Mouse (Mus musculus) mouse embryonic stem cell (cell line): ENCODE data around the gene 1190007I07Rik.

ENCODE experiments used
- in situ Hi-C, 2 experiments: fragments of 300-500 bp; cut with MboI; formaldehyde crosslinking; loops; 1 replicate in 1 of 2; 3 replicates in 1 of 2; pipeline ENCODE4 v1.14.3; 2019 to 2020; ENCODE audit warnings: low sequenced_read_pairs in 2 of 2, low pct_unique_long_range_greater_than_20kb in 1 of 2, mixed read lengths in 1 of 2; ENCODE audit not compliant: unreplicated experiment in 1 of 2

The 1190007I07Rik gene

DNA sequence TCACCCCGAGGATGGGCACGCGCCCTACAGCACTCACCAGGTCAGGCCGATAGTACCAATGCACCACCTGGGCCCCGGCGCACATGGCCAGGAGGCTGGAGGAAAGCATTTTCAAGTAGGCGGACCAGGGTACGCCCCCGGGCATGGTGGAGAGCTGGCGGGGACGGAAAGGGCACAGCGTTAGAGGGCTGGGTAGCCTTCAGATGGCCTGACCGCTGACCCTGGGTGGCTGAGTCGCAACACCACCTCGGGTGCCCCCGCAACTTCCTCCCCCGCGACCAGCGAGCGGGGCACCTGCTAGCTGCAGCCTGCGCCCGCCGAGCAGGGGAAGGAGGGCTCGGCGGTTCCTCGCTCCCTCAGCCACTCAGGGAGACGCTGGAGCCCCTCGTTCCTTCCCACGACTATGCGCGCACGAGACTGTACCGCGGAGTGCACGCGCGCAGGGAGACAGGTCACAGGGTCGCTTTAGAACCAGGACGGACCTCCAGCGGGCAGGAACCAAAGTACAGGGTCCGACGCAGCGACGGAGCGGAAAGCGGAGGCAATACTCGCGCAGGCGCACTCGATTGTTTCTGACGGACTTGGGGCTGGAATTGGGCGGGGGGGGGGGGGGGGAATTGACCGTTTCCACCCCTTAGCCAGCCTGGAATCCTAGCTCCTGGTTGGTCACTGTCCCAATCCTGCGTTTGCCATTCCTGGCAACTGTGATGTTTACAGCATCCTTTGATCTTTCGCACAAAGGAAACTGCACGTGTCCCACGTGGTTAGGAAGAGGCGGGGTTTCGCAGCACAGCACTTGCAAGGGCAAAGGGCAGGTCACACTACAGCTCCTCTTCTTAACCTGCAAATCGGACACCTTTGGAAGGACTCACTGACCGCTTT lies at the start of gene 1190007I07Rik:
Gene 1190007I07Rik (minus strand): TSS at position 558 of the 882 bp plus-strand sequence.
- in situ Hi-C loops = no loop called here

DNA sequence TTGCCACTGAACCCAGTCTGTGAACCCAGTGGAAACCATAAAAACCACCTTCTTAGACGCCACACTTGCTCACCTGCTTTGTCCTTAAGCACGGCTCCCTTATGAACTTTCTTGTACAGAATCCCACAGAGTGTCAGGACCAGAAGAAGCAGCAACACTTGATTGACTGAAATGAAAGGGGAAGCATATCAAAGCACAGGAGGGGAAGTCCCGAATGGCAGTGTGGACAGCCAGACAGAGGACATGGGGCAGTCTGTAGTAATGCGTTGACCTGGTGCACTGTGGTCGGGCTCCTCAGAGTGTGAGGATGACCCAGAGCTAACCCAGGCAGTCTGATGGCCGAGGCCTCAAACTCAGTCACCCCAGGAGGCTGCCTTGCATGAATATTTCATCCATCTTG lies 47.2 kb upstream of the 1190007I07Rik start:
- in situ Hi-C loops = no loop called here

DNA sequence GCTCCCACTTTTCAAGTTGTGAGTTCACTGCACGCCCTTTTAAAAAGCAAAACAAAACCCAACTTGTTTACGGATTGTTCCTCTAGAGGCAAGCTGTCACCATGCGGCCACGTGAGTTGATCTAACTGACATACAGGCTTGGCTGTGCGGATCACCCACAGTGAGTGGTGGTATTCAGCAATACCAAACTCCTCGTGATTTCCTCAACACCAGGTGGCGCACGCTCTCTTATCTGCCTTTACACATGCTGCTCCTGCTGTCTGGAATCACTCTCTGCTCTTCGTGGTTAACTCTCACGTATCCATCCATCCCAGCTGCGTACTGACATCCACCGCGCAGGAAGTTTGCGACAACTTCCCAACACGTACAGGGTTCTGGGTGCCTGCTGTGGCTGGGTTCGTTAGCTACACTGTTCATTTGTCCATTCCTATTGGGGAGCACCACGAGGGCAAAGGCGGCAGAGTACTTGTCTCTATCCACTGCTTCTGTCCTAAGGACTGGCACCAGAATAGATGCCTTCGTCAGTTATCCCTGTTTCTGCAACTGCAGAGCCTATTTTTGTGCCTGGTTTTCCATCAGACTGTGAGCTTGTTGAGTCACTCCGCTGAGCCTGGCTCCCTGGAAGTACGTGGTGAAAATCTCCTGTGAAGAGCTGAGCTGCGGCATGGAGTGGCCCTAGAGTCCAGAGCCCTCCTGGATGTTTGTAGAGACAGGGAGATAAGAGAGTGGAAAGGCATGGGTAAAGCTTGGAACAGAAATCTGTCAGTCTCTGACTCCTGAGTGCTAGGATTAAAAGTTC lies 43.6 kb upstream of the 1190007I07Rik start:
- in situ Hi-C loops = loop anchor here (5.0 to 10.0 kb wide), 3 partner anchors 126 to 238 kb away; no protein-coding TSS in a partner anchor

DNA sequence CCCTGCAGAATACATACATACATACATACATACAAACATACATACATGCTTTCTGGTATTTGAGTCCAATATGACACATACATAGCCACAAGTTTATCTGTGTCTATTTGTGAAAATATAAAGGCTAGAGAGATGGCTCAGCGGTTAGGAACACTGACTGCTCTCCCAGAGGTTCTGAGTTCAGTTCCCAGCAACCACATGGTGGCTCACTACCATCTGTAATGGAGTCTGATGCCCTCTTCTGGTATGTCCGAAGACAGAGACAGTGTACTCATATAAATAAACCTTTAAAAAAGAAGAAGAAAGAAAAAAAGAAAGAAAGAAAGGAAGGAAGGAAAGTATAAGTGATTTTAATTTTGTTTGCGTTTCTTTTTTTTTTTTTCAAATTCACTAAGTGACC lies 42.9 kb upstream of the 1190007I07Rik start:
- in situ Hi-C loops = loop anchor here (5.0 to 10.0 kb wide), 3 partner anchors 126 to 239 kb away; no protein-coding TSS in a partner anchor

DNA sequence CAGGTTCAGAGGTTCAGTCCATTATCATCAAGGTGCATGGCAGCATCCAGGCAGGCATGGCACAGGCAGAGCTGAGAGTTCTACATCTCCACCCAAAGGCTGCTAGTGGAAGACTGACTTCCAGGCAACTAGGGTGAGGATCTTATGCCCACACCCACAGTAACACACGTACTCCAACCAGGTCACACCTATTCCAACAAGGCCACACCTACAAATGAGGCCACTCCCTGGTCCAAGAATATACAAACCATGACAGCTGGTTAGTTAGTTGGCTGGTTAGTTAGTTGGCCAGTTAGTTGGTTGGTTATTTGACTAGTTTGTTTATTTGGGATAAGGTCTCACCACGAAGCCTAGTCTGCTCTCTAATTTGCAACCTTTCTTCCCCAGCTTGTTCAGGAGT lies 40.3 kb upstream of the 1190007I07Rik start:
- in situ Hi-C loops = loop anchor here (10.0 kb wide), 2 partner anchors 132 to 242 kb away; no protein-coding TSS in a partner anchor

DNA sequence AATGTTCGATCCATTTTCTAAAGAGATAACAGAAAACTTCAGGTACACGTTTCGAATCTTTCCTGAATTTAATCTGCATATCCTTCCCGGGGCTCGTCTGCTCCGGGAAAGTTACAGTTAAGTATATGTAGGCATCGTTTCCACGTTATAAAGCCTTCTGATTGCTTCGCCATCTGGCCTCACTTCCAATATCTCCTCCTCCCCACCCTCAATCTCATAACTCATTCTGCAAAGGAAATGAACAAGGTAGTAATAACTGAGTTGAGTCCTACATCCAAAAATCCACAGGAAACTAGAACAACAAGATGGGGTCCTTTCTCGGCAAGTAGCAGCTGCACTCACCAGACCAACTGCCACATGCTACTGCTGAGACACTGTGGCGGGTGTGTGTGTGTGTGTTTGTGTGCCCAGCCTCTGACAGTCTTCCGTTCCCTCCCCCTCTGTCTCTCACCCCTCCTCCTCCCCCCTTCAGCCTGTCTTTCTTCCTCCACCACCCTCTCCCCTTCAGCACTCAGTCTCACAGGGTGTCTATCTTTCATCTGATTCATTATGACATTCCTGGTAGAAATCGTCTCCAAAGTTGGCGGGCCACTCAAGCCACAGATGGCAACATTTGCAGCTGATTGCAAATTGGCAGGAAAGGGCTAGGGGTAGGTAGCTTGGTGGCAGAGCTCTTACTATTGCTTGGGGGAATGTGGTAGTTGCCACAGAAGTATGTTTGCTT lies 39.4 kb upstream of the 1190007I07Rik start:
- in situ Hi-C loops = loop anchor here (10.0 kb wide), 2 partner anchors 132 to 242 kb away; no protein-coding TSS in a partner anchor

DNA sequence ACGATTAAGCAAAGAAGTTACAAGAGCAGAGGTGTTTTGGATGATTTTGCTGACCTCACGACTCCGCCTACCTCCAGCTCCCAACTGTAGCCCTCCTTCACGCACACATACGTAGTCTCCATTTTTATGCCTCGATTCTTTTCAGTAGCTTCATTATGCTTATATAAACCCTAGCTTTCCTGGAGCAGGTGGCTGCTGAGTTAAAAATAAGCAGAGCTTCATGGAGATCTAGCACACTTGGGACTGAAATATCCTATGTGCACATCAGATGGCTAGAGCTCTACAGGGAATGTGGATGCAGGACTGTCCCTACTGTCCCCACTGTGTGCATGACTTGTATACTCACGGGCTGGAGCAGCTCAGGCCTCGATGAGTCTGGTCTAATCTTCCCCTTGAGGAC lies 38.8 kb upstream of the 1190007I07Rik start:
- in situ Hi-C loops = loop anchor here (10.0 kb wide), 2 partner anchors 133 to 243 kb away; no protein-coding TSS in a partner anchor

DNA sequence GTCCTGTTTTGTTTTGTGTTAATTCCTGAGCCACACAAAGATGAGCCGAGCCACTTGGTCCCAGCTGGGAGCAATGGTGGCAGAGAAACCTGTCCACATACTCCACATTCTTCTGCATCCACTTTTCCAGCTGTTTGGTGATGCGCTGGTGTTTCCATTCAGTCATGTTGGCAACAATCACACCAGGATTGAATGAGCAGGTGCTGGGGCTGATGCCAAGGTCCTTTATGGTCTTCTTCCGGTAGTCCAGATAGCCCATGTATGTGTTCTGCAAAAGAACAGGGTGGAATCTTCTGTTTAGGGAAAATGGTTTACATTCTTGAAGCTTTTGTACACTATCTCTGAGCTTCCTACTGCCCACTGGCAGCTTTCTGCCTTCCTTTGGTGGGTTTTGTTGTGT lies 31.6 kb upstream of the 1190007I07Rik start:
- in situ Hi-C loops = no loop called here

DNA sequence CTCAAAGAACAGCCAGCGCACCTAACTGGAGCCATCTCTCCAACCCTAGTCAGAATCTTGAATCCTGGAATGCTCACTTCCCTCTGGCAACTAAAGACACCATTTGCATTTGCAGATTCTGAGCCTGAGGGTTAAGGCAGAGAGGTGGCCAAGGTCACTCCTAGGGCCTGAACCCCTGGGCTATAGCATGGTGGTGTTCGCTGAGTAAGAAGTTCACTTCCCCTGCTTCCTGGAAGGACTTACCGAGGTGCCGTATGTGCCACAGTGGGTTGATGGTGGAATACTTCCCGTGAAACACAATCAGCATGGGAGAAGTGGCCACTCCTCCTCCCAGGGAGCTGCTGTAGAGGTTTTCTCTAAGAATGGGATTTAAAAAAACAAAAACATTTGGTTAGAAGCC lies 29.6 kb upstream of the 1190007I07Rik start:
- in situ Hi-C loops = no loop called here

DNA sequence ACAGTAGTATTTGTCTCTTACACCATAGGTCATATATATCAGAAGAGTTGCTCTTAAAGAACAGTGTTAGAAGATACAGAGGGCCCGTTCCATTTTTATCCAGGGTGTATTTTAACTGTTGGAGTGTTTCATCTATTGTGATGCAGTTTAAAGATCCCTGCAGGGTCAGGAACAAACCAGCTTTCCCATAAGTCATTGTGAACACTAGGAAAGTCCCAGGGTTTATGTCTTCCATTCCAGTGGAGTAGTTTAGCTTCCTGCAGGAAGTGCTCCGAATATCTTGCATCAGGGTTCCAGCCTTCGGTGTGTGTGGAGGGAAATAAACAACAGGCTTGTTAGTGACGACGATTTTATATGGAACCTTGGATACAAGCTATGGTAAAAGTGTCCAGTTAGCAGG lies 28.2 kb upstream of the 1190007I07Rik start:
- in situ Hi-C loops = no loop called here

DNA sequence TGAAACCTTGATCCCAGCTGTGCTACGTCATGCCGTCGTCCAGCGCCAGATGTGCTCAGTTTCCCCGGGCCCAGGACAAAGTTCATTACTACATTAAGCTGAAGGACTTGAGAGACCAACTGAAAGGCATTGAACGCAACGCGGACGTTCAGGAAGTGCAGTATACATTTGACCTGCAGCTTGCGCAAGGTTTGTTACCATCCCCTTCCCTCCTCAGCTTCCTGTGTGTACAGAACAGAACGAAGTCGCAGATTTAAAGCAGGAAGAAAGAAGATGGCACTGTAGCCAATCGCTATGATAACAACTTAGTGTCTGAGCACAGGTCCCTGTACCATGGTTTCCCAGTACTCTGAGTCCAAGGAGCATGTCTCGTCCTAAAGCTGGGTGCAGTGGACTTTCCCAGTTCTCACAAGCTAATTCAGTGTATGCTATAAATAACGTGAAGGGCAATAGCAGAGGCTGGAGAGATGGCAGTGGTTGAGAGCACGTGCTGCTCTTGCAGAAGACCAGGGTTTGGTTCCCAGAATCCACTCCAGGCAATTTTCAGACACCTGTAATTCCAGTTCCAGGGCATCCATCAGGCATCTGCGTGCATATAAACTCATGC lies 24.3 kb upstream of the 1190007I07Rik start:
- in situ Hi-C loops = no loop called here

DNA sequence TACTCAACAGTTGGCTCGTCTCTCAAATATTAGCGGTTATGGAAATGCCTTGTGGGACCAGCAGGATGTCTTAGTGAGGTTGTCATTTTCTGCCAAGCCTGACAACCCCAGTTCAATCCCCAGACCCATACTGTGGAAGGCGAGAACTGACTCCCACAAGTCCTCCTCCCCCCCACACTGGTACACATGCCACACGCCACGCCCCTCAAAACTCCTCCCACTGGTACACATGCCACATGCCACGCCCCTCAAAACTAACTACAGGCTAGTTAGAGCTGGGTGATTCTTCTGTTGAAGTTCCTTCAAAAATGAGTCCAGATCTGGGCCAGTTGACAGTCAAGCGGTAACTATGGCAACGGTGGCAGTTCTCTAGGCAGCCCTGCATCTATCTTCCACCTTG lies 23.1 kb upstream of the 1190007I07Rik start:
- in situ Hi-C loops = no loop called here

DNA sequence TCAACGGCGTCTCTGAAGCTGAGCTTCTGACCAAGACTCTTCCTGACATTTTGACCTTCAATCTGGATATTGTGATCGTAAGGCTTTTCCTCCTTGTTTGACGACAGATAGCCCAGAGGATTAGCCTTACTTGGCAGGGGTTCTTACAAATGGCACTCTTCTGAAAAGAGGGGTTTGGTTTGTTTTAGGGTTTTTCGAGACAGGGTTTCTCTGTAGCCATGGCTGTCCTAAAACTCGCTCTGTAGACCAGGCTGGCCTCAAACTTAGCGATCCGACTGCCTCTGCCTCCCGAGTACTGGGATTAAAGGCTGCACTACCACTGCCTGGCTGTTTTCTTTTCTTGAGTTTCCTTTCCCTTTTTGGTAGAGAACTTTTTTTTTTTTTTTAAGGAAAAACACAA lies 18.5 kb upstream of the 1190007I07Rik start:
- in situ Hi-C loops = no loop called here

DNA sequence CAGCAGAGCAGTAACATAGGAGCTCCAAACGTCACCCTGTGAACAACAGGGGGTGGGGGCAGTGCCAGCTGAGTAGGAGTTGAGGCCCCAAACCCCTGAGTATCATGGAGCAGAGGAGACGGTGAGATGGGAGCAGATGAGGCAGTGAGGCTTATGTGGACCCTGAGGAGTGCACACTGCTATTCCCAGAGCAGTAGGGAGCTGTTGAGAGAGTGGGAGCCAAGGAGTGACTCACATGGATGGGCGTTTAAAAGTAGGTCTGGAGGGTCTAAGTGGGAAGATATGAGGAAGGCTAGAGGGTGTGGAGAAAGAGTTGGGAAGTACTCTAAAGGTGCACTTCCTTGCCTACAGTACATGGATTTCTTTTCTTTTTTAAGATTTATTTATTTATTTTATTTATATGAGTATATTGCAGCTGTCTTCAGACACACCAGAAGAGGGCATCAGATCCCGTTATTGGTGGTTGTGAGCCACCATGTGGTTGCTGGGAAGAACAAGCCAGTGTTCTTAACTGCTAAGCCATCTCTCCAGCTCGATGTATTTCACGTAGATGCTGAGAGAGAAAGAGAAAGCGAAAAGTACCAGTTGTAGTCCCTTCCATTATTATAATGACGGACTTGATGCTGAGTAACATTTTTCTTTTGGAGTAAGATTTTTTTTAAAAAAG lies 16.1 kb upstream of the 1190007I07Rik start:
- in situ Hi-C loops = no loop called here

DNA sequence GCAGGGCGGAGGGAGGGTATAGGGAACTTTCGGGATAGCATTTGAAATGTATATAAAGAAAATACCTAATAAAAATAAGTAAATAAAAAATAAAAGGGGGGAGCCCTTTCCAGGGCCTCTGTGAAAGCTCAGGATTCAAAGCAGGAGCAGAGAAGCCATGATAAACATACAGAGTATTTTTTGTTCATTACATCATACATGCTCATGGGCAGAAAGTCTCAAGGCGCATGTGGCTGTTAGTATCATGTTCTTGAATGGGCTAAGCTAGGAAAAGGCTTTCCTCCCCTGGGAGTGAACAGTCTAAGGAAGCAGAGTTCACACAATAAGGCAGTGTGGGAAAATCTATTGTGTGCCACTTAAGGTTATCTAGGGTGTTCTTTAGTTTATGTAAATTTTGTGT lies 13.3 kb upstream of the 1190007I07Rik start:
- in situ Hi-C loops = no loop called here

DNA sequence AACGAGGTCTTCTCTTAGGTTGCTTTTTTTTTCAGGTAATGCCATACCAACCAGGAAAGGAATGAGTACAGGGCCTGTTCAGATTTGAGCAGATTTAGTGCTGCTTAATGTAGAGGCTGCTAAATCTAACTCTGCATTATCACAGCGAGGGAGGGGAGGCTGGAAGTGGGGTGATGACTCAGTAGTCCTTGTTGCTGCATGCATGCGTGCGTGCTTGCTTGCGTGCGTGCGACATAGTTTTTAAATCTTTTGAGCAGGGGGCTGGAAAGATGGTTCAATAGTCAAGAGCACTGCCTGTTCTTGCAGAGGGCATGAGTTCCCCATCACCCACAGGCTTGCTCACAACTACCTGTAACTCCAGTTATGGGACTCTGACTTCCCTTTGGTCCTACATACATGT lies 11.3 kb upstream of the 1190007I07Rik start:
- in situ Hi-C loops = no loop called here

DNA sequence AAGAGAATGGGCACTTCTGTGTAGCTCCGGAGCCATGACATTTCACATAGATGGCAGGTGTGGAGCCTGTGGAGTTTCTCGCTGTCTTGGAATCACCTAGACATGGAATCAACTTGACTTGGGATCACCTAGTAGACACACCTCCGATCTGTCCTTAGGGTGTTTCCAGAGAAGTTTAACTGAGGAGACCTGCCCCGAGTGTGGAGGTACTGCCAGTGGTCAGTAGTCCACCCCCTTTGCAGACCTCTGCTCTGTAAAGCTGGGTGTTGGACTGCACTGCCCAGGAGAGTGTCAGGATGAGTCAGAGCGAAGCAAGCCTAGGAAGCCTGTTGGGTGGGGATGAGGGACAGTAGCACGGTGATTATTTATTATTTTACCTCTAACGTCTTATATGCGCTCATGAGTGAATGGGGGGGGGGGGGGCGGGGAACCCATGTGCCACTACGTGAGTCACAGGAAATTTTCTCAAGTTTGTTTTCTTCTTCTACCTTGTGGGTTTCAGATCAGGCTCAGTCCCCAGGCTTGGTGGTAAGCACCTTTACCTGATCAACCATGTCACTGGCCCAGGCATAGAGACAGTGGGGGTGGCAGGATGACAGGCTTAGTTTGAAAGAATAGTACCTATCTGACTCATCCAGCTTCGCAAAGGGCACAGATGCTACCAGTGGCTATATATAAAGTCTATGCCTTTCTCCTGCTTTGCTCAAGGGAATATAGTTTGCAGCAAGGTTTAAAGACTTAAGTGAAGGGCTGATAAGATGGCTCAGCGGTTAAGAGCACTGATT lies 9.7 kb upstream of the 1190007I07Rik start:
- in situ Hi-C loops = no loop called here
